Mouse (Mus musculus) heart, postnatal 10 days (tissue): ENCODE measurements around the gene Cd101. TPM values are rescaled to one million over a fixed set of nuclear protein-coding genes. Genes with fewer than 3 reads are reported as not detected.

ENCODE experiments used
- DNase-seq, 2 experiments: peaks; one replicate each; pipeline ENCODE4 v3.0.0; 2021
- intact Hi-C: fragments of 180-260 bp; cut with DNase I; formaldehyde crosslinking; loops from one replicate; pipeline ENCODE4 v1.15.1; 2025
- total RNA-seq, 2 experiments: library from RNA; stranded (reverse); gene quantifications; 2 replicates each; pipeline ENCODE4 v1.2.3; 2021

Cd101 gene
- total RNA-seq, 2 experiments from 2014 or later, result 0.50 to 0.64 TPM

DNA sequence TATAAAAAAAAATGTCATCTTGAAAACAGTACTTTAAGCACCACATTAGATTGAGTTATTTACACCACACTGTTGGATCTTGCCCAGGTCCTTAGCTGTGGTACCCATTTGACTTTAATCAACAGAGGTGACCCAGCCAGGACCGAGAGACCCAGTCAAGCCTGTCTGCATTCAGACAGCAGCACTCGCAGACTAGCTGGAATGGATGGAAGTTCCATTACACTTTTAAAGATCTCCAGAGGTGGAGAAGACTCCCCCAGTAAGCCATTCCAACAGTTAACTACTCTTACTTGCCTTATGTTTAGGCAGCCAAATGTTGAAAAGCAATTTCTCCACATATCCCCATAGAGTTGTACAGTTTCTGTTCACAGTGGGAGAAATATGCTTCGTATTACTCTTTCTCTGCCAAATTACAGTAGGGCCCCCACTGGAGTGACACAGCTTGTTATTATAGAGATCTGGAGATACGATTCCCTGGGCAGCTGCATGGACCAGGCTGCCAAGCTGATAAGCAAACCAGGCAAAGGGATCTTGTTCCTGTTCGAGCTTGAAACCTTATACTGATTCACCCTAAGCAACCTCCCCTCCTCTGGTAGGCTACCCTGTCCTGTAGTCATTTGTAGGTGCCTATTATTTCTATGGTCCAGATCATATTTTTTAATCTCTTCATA lies 22.1 kb downstream of the Cd101 start:
- intact Hi-C loops, result no loop called here
- no peak for DNase-seq

DNA sequence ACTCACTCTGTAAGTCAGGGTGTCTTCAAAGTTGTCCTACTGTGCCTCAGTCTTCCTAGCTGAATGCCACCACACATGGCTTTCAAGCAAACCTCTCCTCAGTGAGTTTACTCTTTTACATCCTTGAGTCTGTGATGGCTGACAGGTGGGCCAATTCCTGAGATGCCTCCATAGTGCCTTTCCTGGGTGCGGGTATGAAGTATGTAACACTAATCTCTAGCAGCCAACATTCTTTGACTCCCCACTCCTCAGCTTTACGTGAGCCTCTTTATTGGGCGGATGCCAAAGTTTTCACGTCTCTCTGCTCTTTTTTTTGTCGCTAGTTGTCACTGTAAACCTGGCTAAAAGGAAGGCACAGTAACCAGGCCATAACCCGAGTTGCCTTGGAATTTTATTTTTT lies 24.0 kb downstream of the Cd101 start:
- no peak for DNase-seq
- intact Hi-C loops, result no loop called here

DNA sequence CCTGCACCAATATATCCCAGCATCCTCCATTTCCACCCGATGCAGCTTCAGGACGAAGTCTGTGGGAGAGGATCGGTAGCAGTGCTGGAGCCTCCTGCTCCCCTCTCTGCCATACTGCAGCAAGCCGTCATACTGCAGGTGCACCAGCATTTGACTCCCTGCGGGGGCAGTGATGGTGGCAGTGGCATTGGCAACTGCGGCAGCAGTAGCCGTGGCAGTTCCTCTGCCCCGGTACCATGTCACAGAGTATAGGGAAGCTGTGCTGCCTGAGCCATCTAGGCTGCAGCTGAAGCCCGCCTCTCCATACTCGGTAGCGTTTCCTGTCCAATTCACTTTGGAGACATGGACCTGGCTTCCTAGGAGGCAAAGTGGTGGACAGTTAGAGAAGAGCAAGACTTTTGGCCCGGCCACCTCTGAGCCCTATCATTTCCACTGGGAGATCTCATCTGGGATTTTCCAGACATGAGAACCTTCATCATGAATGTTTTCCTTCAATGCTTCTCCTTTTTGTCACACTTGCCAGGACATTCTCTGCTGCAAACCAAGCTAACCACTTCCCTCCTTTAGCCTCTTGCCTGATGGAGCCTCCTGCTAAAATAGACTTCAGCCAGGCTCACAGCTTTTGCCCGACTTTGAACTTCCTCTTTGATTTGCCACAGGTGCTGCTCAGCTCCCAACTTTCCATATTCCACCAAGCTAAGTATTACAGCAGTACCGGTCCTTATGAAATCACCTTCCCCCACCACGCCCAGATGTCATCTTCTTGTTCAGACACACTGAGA lies 25.6 kb downstream of the Cd101 start:
- DNase-seq, result no peak
- intact Hi-C loops, result no loop called here

DNA sequence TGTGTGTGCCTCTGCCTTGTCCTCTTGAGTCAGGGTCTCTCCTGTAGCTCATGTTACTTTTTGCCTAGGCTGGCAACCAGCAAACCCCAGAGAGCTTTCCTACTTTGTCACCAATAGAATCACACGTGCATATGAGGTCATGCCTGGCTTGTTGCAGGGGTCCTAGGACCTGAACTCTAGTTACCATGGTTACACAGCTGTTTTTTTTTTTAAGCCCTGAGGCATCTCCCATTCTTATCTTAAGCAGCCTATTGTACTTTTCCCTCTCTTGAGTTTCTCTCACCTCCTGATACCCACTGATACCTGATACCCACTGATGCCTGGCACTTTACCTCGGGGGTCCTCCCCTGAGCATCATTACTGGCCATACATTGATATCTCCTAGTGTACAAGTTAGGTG lies 29.6 kb downstream of the Cd101 start:
- intact Hi-C loops, result no loop called here
- no peak for DNase-seq

DNA sequence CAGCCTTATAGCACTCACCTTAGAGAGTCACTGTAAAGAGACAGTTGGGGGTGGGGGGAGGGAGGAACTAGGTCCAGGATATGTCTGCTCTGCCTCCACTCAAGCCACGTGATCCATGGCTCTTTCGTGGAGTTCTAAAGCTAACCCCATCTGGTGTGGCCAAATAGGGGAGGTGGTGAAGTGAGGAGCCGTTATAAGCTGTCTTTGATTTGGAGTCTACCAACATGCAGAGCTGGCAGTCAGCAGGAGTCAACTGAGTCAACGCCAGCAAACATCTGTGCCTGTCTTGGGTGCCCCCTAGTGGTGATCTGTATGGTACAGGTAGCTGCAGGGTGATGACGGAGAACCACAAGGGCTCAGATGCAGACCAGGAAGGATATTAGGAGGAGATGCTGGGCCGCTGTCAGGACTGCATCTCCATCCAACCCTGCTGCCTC lies 30.4 kb downstream of the Cd101 start:
- DNase-seq, result peak; percentile 87 to 89
- intact Hi-C loops, result no loop called here

DNA sequence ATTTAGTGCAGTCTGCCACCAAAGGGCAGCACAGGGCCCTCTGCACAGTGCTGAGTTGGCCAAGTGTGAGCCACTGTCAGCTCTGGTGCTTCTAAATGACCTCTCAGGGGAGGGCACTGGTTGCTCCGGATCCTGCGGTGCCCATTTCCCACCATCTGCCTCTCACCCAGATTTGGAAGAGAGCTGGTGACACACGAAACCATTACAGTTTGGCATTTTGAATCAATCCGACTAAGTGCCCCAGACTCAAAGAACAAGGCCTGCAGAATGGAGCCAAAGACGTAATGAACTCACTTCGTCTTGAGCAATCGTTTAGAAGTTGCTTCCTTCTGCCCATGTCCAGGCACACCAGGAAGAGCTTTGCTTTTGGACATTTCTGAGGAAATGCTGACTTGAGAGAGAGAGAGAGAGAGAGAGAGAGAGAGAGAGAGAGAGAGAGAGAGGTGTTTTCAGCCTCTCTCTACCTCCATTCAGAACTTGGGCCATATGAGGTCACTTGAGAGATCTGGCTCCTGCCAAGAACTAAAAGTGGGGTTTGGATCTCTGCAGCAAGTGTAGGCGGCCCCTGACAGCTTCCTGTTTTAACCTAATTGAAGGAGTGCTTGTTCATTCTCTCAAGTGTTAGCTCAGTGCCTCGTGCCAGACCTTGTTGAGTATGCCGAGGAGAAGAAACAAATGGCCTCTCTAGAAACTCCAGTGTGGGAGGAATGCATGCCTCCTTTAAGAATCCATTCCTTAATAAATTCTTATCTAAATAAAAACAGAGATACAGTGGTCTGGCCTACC lies 31.4 kb downstream of the Cd101 start:
- peak; percentile 62 to 77 for DNase-seq
- intact Hi-C loops, result no loop called here

DNA sequence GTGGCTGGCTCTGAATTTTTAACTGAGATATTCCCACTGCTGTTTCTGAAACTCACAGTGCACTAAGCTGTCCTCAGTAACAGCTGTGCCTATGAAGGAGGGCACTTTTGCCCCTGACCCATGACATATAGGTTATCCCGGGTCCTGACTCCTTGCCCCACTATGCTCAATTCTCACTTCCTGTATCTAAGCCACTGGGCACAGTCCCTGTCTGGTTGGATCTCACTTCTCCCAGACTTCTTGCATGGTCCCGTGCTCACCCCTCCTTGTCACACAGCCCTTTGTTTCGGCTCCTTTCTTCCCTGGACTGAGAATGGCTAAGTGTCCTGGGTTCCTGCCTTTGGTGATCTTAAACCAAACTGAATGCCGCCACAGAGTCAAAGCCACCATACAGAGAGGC lies 35.1 kb downstream of the Cd101 start:
- DNase-seq, result no peak
- intact Hi-C loops, result no loop called here

DNA sequence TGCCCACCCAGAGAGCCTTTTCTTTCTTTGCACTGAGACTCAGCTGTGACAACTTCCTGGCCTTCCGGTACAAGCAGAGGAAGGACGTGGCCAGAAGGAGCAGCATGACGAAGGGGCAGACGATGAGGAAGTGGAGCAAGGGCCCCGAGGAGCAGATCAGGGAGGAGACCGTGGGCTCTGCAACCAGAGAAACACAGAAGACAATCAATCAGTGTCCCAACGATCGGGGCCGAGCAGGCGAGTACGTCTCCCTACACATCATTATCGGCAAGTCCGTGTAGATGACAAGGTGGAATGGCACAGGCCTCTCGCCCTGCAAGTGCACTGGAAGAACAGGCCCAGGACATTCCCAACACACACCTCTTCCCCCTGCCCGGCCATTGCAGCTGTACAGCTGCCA lies 35.6 kb downstream of the Cd101 start:
- intact Hi-C loops, result no loop called here
- peak; percentile 61 to 64 for DNase-seq

DNA sequence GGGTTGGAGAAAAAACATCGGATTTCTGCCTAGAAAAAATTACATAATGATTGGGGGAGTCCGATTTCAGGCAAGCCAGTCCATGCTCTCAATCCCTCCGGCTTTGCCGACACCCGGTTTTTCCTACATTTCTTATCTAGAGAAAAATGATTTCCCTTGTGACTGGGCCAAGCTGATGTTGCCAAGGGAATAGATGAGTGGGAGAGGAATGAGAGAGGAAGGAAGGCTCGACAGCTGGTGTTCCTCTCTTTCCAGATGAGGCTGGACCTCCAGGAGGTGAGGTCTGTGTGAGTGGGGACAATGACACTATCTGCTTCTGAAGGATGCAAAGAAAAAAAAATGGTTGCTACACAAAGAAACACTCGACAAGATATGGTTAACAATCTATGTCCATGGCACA lies 36.2 kb downstream of the Cd101 start:
- DNase-seq, result peak; percentile 51 to 63
- intact Hi-C loops, result no loop called here

DNA sequence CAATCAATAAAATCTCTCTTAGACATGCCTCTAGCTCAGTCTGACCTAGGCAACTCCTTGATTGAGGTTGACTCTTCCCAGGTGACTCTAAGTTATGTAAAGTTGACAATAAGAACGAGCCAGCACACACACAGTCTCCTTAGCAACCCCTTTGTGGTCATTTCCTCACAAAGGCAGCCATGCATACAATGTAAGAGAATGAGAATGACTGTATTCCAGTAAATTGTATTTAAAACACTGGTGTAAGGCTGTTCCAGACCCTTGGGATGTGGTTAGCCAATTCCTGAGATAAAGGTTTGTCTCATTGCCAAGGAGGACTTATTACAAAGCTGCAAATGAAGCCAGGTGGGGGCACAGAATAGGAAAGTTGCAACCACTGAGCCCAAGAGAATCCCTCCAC lies 39.1 kb downstream of the Cd101 start:
- no peak for DNase-seq
- intact Hi-C loops, result no loop called here

DNA sequence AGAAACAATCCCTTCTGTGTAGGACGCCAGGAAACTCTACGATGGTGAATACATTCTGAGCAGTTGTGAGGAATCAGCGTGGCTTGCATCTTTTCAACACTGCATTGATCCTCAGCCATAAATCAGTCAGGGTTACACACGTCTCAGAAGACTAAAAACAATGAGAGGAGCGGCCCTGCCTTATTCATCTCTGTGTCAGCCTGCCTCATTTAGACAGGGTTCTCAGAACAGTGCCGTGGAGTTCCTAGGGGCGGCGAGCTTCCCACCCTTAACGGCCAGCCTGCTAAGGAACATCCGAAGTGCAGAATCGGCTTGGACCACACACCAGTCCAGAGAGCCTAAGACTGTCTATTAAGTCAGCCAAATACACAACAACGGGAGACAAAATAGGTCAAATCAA lies 39.9 kb downstream of the Cd101 start:
- intact Hi-C loops, result no loop called here
- peak in 1 of 2 experiments; percentile 38 for DNase-seq

DNA sequence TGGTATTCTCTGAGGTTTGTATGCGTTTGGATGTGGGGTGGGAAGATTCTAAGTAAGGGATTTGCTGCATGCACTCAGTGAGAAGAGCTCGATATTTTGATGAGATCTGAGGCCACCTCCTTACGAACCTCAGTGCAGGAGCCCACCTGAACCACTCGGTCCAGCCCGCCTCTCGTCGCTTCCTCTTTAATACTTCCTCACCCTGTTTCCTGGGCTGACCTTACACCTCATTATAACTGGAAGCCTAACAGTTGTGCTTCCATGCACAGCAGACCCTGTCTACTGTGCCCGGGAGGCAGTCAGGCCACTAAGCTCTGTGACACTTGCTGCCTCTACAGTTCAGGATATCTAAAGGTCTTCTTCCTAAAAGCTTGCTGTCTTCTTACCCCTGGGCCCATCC lies 50.1 kb downstream of the Cd101 start:
- DNase-seq, result no peak
- intact Hi-C loops, result no loop called here

DNA sequence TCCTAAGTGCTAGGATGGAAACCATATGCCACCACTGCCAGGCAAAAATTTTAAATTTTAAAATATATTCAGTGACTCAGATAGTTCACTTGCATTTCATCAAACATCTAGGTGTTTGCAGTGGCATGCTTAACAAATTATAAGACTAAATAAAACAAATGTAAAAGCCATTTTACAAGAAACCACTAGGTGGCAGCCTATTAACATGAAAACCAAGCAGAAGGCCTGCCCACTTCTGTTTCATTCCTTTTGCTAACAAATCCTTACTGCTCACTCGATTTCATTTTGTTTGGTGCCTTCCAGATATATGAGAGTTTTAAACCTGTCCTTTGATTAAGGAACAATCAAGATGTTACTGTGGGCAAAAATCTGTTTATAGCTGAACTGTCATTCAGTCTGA lies 55.5 kb downstream of the Cd101 start:
- intact Hi-C loops, result loop anchor here (1.0 to 5.0 kb wide), 4 partner anchors 188 to 838 kb away; no protein-coding TSS in a partner anchor
- peak; percentile 42 to 71 for DNase-seq

DNA sequence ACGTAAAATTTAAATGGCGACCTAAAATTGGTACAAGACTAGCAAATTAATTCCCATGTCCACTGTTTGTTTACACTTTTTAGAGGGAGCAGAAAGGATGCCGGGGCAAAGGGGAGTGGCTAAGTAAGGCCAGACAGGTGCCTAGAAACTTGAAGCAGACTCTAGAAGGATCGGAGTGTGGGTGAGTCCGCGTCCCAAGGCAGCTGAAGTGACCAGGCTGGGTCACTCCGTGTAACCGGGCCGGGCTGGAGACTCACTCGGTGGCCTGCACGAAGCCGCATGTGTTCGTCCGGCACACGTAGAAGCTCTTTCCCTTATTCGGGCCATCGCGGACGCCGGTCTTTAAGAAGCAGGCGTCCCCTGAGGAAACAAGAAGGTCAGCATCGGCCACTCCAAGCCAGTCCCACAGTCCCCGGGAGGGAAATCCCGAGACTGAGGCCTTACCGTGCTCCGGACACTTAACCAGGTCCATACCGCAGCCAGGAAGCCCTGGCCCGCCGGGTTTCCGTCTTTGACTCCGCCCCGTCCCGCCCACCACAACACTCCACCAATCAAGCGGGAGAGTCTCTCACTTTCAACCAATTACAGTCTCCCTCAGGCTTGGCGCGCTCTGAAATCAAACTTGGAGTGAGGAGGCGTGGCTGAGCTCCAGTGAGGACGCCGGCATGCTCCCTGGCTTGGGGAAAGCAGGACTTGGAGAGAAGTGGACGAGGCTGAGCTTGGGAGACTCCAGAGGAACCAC lies 60.0 kb downstream of the Cd101 start, which contains the start of gene Ttf2:
TSS of gene Ttf2 (minus strand) at position 488 of the 742 bp plus-strand sequence.
- intact Hi-C loops, result loop anchor here (2.0 kb wide), 1 partner anchor 53 kb away; no protein-coding TSS in a partner anchor
- DNase-seq, result peak; percentile 96 to 98

DNA sequence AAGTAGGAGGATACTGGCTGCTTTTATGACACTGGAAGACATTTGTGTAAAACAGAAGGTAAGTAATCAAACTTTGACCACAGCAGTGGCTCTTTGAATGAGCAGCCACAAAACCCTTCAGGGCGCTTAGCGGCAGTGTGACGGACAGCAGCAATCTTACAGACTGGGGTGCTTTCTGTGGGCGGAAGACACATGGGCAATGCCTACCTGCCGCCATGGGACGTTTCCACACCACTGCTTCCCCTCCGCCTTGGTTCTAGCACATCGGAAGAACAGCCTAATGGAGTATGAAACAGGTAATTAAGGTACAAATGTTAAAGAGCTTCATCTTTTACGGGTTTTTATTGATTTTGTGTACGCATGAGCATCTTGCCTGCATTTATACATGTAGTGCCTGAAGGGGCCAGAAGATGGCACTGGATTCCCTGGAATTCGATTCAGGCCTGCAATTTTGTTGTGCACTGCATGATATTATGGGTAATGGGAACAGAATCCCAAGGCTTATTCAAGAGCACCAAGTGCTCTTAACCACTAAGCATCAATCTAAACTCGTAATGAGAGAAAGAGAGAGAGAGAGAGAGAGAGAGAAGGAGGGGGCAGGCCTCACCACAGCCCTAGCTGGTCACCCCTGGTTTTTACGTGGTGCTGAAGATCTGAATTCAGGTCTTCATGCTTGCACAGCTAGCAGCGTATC lies 65.4 kb downstream of the Cd101 start:
- intact Hi-C loops, result no loop called here
- peak; percentile 56 to 68 for DNase-seq

DNA sequence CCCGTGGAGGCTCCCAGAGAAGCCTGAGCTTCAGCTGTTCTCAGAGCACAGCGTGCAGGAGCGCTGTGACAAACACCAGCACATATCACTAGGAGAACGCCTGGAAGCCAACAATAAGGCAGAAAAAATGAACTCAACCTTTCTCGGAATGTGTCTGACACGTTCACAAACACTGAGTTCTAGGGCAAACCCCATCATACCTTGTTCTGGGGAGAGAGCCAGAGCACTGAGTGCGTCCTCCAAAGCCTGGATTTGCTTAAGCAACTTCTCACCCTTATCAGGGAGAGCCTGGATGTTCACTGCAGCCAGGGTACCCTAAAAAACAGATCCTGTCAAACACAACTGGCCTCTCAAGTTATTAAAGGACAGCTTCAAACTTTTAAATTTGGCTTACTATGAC lies 67.9 kb downstream of the Cd101 start:
- intact Hi-C loops, result no loop called here
- DNase-seq, result no peak

DNA sequence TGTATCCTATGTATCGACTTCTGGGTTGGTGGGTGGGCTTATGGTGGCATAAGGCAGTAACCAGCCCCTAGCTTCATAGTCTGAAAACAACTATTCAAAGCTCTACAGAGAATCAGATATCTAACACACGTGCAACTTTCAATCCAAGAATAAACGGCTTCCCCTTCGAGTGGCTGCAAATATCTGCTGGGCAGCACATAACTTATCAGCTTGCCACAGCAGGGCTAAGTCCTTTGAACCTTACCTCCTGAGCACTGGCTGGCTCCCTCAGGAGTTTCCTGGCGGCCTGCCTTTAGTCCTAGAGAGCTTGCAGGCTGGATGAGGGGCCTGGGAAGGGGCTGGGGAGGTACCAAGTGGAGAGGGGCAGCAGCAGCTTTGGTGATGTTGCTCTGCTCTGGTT lies 68.3 kb downstream of the Cd101 start:
- intact Hi-C loops, result no loop called here
- peak; percentile 14 to 15 for DNase-seq

DNA sequence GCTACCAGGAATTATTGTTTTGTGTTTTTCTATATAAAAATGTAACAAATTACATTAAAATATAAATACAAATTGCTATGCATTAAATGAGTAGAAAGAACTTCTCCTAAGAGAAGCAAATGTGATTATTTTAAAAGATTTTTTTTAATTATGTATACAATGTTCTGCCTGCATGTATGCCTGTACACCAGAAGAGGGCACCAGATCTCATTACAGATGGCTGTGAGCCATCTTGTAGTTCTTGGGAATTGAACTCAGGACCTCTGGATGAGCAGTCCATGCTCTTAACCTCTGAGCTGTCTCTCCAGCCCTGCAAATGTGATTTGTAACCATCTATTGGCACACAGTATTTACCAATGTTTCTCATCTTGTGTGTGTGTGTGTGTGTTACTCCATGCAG lies 74.7 kb downstream of the Cd101 start:
- intact Hi-C loops, result no loop called here
- DNase-seq, result no peak

DNA sequence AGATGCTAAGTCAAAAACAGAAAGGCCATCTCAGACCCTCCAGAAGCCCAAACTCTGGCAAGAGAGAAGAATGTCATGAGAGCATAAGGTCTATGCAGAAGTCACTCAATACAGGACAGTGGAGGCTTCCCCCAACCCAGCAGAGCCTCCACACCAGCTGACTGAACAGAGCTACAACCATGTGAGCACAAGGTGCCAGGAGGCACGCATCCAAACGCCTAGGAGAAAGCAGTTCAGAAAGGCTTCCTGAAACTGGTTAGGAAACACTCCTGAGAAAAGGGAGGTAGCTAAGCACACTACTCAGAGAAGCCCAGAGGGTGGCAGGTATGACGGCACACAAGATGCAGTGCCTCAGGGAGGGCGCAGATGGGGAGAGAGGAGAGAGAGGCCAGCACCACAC lies 77.8 kb downstream of the Cd101 start:
- intact Hi-C loops, result no loop called here
- peak; percentile 13 to 24 for DNase-seq

DNA sequence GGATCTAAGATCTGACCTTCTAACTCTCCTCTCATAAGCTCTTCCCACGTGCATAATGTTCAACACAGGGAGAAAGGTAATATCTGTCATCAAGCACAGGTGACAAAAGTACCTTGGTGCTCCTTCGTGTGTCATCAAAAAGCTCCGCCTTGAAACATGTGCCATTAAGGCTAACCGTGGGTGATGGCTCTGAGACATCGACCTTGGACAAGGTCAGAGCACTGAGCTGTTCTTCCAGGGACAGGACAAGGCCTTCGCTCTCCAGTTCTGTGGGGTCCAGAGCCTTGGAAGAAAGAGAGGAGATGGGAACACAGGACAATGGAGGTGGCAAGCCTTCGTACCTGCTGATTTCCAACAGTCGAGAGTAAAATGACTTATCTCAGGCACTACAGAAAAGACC lies 82.1 kb downstream of the Cd101 start:
- DNase-seq, result no peak
- intact Hi-C loops, result no loop called here
